Mouse (Mus musculus): ENCODE data around the gene Med29. TPM values are rescaled to one million over a fixed set of nuclear protein-coding genes. Genes with fewer than 3 reads are reported as not detected.

The Med29 gene
- 45.3 and 51.7 TPM in 2 replicates for polyA plus RNA-seq (2015; fragmentation: Nextera tagmentation; extraction: Ambion mirVana)

GRCm38 (mm10) chr7:28392429-28393271 lies at the start of gene Med29, which contains the start of gene Paf1:
Med29 (minus strand) TSS chr7:28392708.
Paf1 (plus strand) TSS chr7:28392951.

GRCm38 (mm10) chr7:28436932-28437570 lies 44.5 kb upstream of the Med29 start, which contains the start of gene Gmfg:
Gmfg (plus strand) TSS chr7:28437447.

DNA sequence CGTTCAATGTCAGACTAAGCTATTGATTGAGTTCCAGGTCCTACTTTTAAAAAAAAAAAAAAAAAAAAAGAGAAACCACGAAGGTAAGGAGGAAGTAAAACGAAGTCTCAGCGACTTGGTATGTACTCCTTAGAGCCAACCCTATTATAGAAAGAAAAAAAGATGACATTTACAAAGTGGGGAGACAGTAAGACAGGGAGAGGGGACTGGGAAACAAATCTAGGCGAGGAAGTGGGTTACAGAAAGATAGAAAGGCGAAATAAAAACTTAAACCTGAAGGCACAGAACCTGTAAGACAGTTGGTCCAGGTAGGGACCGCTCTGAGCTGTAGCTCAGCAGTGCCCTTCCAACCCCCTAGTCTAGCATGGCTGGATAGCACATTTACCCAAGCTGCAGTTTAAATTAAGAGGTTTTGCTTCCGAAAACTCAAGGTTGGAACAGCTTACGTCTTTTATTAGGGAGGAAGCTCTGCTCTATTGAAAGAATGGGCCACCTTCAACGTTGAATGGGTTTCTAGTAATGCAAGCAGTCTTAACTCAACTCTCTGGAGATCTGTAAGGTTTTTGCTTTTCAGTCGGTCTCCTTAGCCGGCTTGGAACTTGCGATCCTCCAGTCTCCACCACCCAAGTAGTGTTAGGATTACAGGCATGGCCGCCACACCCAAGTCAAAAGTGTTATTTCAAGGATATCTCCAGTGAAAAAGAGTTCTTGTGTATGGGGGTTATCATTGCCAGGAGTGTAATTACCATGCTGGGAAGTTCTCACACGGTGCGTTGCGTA lies 12.1 kb downstream of the Med29 start, which contains the start of gene Zfp36:
Gene Zfp36 (minus strand): TSS at position 17 of the 780 bp plus-strand sequence.

DNA sequence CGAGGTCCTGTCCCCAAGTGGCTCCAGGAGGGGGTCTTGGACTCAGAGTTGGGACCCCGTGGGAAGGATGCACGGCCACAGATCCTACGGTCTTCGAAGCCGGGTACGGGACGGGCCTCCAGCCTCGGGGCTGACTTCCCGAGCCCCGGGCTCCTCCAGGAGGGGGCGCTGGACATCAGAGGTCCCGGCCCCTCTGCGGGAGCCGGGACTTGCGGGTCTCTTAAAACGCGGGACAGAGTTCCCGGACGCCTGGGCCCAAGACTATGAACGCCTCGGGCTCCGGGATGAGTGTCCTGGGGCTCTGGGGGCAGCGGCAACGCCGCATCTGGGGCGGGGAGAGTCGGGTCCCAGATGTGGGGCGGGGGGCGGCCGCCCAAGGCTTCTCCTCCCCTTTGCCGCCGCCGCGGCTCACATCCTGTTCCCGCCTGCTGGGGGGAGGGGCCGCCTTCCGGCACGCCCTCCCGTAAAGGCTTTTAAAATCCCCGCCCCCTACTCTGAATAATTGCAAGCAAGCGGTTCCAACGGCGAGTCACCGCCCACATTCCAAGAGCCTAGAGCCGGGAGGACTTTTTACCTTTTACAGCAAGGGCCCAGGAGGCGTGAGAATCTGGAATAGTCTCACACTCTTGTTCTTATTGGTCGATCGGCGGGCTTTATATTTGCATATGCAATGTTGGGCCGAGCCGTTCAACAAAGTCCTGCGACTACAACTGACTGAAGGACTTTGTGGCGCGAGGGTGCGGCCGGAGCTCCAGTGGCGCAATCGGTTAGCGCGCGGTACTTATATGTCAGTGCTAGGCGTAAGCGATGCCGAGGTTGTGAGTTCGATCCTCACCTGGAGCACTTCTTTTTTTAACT lies 20.0 kb downstream of the Med29 start, which contains the start of gene Plekhg2:
Gene Plekhg2 (minus strand): TSS at position 349 of the 858 bp plus-strand sequence.

DNA sequence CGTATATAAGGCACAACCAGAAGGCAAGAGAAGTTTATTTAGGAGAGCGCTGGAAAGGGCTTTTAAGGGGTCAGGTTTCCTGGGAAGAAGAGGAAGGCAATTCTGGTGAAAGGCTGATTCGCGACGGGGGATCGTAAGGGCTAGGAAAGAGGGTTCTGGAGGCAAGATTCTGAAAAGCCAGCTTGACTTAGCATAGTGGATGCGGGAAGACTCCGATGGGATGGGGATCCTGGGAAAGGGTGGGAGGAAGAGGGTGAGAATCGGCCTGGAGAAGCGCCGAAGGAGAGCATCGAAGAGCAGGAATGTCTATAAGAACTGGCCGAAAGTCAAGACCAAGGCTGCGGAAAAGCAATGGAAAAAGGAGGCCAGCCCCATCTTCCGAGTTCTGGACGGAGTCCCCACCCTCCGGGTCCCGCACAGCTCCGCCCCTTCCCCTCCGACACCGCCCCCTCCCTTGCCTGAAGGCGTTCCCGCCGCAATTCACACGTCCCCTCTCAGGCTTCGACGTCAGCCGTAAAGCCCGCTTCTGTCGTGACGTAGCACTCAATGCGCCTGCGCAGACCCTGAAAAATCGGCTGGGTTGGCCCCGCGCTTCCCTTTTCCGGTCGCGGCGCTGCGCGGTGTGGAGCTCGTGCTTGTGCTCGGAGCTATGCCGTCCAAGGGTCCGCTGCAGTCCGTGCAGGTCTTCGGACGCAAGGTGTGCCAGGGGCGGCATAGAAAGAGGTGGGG lies 42.2 kb downstream of the Med29 start, which contains the start of gene Rps16:
Gene Rps16 (plus strand): TSS at position 498 of the 729 bp plus-strand sequence.

DNA sequence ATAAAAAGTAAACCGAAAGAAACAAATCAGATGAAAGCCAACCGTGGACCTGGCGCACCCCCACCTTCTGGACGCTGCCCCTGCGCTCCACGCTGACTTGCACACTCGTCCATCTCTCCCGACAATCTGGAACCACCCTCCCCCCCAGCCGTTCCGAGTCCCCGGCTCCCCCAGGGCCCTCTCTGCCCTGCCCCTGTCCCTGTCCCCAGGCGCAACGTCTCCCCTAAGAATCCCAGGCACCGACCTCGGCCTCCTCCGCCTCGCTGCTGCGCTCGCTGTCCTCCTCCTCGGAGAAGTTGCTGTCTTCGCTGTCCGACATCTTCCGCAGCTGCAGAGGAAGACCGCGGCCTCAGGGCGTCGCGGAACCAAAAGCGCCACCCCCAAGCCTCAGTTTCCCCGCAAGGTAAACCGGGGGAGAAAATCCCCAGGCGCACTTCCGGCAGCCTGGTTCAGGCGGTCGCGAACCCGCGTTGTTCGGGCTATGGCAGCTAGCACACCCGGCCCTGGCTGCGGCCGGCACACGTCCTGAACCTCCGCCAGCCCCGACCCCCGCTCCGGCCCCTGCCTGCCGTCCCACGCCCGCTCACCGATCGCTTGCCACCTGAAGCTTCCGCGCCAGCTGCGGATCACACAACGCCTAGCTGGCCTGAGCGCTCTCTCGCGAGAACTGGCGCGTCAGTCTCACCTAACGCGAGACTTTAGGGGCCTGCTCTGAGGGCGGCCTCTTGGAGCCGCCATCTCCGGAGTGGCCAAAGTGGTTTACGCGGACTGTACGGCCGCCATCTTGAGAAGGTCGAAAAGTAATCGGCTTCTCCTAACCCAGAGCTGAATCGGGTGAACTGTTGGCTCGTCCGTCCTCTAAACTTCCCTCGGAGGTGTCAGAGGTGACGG lies 54.2 kb downstream of the Med29 start, which contains the start of gene Supt5:
Gene Supt5 (minus strand): TSS at position 639 of the 891 bp plus-strand sequence.

Other genes with a start within 250 kb of the Med29 start
- 48.1 and 65.3 TPM in 2 replicates for gene Fbl, start 223.0 kb downstream of the Med29 start, polyA plus RNA-seq (2015; fragmentation: Nextera tagmentation; extraction: Ambion mirVana)
- 13.1 and 17.8 TPM in 2 replicates for gene Dyrk1b, start 213.2 kb downstream of the Med29 start, polyA plus RNA-seq (2015; fragmentation: Nextera tagmentation; extraction: Ambion mirVana)
- gene Eid2, start 124.8 kb downstream of the Med29 start, polyA plus RNA-seq (2015; fragmentation: Nextera tagmentation; extraction: Ambion mirVana), result 20.3 and 22.3 TPM in 2 replicates
- gene Eid2b, start 115.0 kb downstream of the Med29 start, polyA plus RNA-seq (2015; fragmentation: Nextera tagmentation; extraction: Ambion mirVana), result 15.7 and 23.4 TPM in 2 replicates
- gene Selenov, start 101.5 kb downstream of the Med29 start, polyA plus RNA-seq (2015; fragmentation: Nextera tagmentation; extraction: Ambion mirVana), result 1.5 and 1.7 TPM in 2 replicates
- gene Dll3, start 90.5 kb downstream of the Med29 start, polyA plus RNA-seq (2015; fragmentation: Nextera tagmentation; extraction: Ambion mirVana), result 1.5 and 2.0 TPM in 2 replicates
- 84.5 and 101 TPM in 2 replicates for gene Timm50, start 80.6 kb downstream of the Med29 start, polyA plus RNA-seq (2015; fragmentation: Nextera tagmentation; extraction: Ambion mirVana)
- gene Supt5, start 54.0 kb downstream of the Med29 start, polyA plus RNA-seq (2015; fragmentation: Nextera tagmentation; extraction: Ambion mirVana), result 40.1 and 64.1 TPM in 2 replicates
- 936 and 1,000 TPM in 2 replicates for gene Rps16, start 42.1 kb downstream of the Med29 start, polyA plus RNA-seq (2015; fragmentation: Nextera tagmentation; extraction: Ambion mirVana)
- gene Plekhg2, start 20.1 kb downstream of the Med29 start, polyA plus RNA-seq (2015; fragmentation: Nextera tagmentation; extraction: Ambion mirVana), result 14.1 and 19.6 TPM in 2 replicates
- 12.1 and 14.2 TPM in 2 replicates for gene Zfp36, start 12.5 kb downstream of the Med29 start, polyA plus RNA-seq (2015; fragmentation: Nextera tagmentation; extraction: Ambion mirVana)
- gene Paf1, start 243 bp upstream of the Med29 start, polyA plus RNA-seq (2015; fragmentation: Nextera tagmentation; extraction: Ambion mirVana), result 44.0 and 59.0 TPM in 2 replicates
- gene Gmfg, start 44.7 kb upstream of the Med29 start, polyA plus RNA-seq (2015; fragmentation: Nextera tagmentation; extraction: Ambion mirVana), result 44.1 and 59.3 TPM in 2 replicates
- 3.4 and 5.3 TPM in 2 replicates for gene Lrfn1, start 59.3 kb upstream of the Med29 start, polyA plus RNA-seq (2015; fragmentation: Nextera tagmentation; extraction: Ambion mirVana)
- not detected in 2 replicates for gene Ifnl2, start 117.7 kb upstream of the Med29 start, polyA plus RNA-seq (2015; fragmentation: Nextera tagmentation; extraction: Ambion mirVana)
- not detected in 2 replicates for gene Ifnl3, start 130.1 kb upstream of the Med29 start, polyA plus RNA-seq (2015; fragmentation: Nextera tagmentation; extraction: Ambion mirVana)
- 0.26 and 0.57 TPM in 2 replicates for gene Sycn, start 148.2 kb upstream of the Med29 start, polyA plus RNA-seq (2015; fragmentation: Nextera tagmentation; extraction: Ambion mirVana)
- 0.13 TPM in 1 of 2 replicates, not detected in the other for gene Nccrp1, start 154.5 kb upstream of the Med29 start, polyA plus RNA-seq (2015; fragmentation: Nextera tagmentation; extraction: Ambion mirVana)
- 17.9 and 20.9 TPM in 2 replicates for gene Samd4b, start 205.4 kb upstream of the Med29 start, polyA plus RNA-seq (2015; fragmentation: Nextera tagmentation; extraction: Ambion mirVana)
- 12.7 and 20.0 TPM in 2 replicates for gene Pak4, start 205.5 kb upstream of the Med29 start, polyA plus RNA-seq (2015; fragmentation: Nextera tagmentation; extraction: Ambion mirVana)
- 0.17 TPM in 1 of 2 replicates, not detected in the other for gene Acp7, start 238.6 kb upstream of the Med29 start, polyA plus RNA-seq (2015; fragmentation: Nextera tagmentation; extraction: Ambion mirVana)